Mouse (Mus musculus) urinary bladder, postnatal 10 days (tissue): ENCODE data around the gene Arid1b.

Experiments
- DNase-seq: peaks from one replicate; pipeline ENCODE4 v3.0.0; 2022; ENCODE audit warnings: low spot score

Arid1b gene

DNA sequence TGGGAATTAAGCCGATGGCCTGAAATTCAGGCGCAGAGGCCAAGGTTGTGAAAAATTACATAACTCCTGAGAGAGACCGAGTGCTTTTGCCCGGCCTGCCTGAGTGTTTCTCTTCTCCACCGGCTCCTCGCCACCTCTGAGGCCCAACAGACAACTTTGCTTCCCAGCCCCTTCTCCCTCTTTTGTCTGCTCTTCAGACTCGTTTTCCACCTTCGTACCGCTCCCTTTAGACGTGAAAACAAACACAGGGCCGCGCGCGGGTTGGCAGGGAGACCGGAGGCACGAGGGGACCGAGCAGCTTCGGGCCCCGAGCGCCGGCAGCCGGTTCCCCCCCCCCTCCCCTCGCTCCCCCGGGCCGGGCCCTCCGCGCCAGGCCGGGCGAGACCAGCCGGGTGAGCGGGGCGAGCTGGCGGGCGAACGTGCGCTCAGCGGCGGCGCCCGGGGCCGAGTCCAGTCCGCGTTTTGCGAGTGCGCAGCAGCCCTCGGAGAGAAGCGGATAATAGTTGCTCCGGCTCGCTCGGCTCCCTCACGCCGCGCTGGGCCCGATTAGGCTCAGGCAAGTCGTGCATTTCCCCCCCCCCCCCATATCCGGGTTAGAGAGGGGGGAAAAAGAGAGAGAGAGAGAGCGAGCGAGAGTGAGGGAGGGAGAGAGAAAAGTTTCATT is at the start of gene Arid1b:
Gene Arid1b, plus strand, starts transcription at position 493 of the 664 bp plus-strand sequence.
- DNase-seq: peak; percentile 41

DNA sequence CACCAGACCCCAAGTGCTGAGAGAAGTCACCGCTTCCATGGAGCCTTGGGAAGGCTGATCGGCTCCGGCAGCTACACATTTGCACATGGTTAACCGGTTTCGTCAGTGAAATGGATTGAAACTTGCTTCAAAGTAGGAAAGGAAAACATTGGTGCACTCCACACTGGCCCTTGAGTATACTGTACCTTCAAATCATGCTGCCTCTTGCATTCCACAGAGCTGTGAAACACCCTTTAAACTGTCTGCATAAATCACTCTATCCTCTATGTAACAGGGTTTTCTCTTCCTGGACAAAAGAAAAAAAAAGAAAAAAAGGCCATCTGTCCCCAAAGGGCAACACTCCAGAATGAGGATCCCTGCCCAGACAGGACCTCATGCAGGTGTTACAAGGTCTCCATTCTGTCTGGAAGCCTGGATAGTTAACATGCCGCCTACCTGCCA is 48.8 kb upstream of the Arid1b start:
- no peak for DNase-seq

DNA sequence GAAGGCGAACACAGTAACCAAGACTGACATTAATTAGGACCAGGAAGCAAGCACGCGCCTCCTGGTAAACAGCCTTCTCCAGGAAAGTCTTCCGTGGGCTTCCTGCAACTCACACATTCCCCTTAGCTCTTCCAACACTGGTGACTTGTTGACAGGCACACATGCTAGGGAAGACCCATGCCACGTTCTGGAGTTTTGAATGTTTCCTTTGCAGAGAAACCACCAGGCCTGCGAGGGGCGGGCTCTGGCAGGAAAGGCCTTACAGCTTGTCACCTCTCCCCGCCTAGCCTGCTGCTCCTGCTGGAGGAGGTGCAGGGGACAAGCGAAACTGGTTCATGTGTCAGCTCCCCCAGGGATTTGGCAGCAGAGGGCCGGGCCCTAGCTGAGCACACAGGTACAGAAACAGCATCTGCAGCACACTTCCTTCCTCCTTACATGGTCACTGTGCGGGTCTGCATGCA is 48.2 kb upstream of the Arid1b start:
- DNase-seq: peak; percentile 25

DNA sequence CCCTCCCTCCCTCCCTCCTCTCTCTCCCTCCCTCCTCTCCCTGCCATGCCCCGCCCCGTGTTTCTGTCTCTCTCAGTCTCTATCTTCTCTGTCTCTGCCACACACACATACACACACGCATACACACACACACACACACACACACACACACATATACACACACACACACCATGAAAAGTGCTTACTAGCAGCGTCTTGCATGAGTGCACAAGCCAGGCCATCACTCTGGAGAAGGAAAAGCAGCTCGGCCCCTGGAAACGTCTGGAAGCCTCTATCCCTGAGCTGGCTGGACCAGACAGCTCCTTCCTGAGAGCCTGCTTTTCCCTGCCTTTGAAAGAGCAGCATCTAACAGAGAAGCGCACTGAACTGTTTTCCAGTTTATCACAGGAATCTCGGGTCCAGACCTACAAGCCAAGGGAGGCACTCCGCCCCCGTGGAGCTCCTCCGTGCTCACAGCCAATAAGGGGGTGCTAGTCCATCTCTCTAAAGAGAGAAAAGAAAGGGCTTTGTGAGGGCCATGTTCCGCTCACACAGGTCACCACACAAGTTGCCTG is 47.6 kb upstream of the Arid1b start:
- DNase-seq: no peak

DNA sequence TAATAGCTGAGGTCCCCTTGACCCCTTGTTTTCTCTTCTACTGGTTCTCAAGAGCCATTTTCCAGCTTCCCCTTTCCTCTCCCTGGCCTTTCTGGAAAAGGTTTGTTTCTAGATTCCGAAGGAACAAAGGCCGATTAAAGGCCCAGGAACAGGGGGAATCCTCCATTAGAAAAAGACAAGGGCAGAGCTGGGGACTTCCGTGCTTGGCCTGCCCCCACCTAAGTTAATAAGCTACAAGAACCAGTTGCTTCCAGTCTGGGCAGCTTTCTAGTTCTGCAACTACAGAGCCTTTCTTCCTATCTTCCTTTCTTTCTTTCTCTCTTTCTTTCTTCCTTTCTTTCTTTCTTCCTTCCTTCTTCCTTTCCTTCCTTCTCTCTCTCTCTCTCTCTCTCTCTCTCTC is 47.1 kb upstream of the Arid1b start:
- DNase-seq: no peak

DNA sequence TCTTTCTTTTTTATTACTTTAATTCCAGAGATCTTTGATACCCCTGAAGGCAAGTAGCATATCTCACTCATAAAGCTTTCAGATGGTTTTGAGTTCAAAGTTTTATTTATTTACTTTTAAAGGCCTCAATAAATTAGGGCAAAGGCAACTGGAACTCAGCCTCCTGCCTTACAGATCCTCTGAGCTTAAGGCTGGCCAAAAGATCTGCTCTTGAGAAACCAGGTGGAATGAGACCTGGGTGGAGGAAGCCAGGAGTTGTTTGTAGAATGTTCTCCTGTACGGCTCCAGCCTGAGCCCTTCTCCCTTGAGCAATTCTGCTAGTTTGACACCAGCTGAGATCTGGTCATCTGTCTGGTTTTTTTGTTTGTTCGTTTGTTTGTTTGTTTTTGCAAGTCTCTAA is 46.7 kb upstream of the Arid1b start:
- no peak for DNase-seq

DNA sequence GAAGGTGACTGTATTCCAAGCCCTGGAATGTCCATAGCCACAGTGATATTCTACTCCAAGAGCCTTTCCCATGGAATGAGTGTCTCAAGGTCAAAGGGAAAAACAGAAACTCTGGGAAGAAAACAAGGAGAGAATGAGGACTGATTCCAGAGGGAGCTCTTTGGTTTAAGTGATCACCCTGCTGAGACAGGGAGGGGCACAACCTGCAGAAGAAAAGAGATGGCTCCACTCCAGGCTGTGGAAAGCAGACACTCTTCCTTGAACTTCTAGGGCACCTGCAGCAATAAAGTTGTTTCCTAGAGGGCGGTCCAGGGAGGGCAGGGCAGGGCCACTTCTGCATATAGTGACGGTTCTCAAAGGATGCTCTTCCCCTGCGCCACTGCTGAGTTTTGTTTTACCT is 45.6 kb upstream of the Arid1b start:
- DNase-seq: no peak

DNA sequence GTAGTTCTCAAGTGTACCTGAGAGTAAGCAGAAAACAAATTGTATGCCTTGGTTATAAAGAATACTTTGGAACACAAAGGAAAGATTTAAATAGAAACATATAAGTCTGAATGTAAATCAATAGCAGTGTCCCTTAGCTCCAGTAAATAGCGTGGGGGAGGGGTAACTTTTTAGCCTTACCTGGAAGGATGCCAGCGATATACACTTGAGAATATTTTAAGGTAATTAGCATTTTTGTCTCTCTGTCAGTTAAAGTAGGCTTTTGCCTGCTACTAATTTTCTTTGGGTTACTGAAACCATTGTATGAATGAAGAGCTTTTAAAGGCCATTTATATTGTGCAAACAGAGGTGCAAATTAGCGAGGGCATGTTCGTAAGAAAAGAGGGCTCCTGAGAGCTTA is 39.7 kb upstream of the Arid1b start:
- DNase-seq: no peak

DNA sequence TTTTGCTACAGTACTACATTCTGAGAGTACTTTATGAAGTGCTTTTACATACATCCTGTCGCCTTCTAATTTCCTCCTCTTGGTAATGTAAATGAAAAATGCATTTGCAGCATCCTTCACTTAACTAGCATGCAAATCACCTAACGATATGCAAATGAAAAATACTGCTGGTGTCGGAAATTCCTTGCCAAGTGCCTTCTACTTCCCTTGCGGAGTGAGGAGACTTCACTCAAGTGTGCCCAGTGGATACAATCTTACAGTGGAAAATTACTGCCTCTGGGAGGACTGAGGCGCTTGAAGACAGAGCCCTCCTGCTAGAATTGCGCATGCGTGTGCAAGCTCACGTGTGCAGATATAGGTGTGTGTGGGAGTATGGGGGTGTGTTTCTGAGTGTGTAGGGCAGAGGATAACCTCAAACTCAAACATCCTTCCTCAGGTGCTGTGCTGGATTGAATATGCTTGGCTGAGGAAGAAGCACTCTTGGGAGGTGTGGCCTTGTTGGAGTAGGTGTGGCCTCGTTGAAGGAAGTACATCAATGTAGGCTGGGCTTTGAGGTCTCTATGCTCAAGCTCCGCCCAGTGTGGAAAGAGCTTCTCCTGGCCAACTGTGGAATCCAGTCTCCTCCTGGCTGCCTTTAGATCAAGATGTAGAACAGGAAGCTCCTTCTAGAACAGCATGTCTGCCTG is 29.8 kb upstream of the Arid1b start:
- DNase-seq: no peak

DNA sequence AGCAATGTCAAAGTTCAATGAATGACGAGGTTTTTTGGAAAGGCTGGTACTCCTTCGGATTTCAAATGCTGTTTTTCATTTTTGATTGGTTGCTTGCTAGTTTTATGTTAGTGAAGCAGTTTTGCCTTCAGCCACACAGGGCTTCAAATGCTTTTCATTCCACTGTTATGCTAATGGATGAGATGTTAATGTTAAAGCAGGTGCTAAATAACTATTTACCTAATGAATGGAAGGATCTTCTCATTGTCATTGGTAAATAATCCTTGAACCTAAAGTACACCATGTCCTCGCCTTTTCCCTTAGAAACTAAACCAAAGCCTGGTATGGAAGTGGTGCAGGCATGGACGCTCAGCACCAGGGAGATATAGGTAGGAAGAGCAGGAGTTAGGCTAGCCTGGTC is 26.9 kb upstream of the Arid1b start:
- no peak for DNase-seq

DNA sequence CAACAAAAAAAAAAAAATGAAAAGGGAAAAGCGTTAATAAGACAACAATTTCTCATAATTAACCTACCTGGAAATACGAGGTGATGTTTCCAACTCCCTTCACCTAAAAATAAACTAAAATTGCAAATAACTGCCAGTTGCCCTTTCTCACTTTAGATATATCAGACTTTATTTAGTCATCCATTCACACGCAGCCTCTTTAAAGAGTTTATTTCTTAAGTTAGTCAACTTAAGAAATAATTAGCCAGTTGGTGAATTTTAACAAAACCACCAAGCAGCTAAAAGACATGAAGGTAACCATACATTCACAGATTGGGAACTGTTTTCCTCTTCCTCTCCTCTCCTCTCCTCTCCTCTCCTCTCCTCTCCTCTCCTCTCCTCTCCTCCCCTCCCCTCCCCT is 26.1 kb upstream of the Arid1b start:
- no peak for DNase-seq

DNA sequence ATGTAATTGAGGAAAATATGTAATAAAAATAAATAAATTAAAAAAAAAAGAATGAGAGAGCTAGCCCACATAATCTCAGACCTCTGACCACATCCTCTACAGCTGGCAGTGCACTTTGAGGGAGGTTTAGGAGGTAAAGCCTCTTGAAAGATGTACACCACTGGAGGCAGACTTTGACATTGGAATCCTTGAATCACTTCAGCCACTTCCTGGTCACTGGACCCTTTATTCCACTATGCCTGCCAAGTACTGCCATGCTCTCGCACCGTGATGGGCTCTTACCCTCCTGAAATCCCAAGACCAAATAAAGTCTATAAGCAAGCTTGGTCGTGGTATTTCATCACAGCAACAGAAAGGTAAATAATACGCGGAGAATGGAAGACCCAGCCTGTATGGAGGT is 25.3 kb upstream of the Arid1b start:
- DNase-seq: no peak

DNA sequence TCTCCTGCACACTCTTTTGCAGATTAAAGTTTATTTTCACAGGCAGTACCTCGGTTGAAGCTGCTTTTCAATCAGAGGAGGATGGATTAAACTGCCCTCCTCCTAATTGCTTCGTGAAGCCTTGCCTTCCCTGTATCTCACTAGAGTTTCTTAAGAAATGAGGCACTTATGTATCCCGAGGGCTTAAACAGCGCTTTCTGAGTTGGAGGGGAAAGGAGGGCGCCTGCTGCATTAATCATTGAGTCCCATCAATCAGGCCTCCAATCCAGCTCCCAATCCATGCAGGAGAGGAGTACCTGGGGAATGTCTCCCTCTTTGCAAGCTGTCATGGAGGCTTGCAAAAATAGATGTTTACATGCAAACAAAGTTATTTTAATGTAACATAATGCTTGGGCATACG is 21.9 kb upstream of the Arid1b start:
- no peak for DNase-seq

DNA sequence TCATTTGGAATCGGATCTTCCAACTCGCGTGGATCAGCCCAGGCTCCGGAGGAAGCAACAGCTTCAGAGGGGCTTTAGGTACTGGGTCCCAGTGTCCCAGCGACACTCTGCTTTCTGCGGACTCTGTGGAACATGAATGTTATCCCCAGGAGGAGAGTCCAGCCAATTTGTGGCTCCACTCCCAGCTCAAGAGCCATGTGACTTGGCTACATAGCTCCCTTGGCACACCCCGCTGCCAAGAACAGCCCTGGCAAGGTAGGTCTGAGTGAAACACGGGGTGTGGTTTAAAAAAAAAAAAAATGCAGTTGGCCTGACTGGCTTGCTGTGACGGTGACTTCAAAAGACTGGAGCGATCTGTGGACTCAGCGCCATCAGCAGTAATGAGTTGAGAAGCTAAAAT is 19.4 kb upstream of the Arid1b start:
- peak; percentile 41 for DNase-seq

DNA sequence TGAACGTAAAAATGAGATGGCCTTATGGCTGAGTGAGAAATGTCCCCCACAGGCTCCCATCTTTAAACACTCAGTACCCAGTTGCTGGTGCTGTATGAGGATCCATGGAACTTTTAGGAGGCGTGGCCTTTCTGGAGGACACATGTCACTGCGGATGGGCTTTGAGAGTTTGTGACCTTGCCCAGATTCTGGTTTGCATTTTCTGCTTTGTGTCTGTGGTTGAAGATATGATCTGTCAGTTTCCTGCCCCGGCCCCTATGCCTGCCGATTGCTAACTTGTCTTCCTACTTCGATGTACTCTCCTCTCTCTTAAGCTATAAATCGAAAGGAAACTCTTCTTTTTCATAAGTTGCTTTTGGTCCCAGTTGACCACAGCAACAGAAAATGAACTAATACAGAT is 14.0 kb upstream of the Arid1b start:
- no peak for DNase-seq

DNA sequence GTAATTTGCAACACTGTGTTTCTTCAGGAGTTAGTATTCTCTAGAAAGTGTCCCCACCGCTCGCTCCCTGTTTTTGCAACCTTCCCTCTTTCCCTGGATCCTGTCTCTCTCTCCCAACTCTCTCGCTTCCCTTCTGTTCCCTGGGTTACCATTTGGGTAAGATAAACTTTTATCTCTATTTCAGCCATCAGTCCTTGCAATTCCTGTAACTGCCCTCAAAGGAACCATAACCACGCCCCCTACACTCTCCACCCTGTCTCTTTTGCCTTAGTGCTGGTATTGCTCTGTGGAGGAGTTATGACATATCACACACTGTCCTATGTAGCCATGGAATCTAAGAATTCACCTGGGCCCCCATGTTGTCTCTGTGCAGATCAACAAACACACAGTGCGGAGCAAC is 11.3 kb upstream of the Arid1b start:
- no peak for DNase-seq

DNA sequence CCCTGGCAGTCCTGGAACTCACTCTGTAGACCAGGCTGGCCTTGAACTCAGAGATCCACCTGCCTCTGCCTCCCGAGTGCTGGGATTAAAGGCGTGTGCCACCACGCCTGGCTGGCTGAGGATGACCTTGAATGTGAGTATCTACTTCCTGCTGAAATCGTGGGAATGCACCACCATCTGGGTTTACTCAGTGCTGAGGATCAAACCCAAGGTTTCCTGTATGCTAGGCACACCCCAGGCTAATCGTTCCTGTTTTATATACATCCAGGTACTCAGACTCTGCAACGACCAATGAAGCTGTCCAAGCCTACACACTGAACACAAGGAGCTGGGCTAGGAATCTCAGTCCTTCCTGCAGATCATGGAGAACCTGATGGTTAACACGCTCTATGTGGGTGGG is 9.4 kb upstream of the Arid1b start:
- no peak for DNase-seq

DNA sequence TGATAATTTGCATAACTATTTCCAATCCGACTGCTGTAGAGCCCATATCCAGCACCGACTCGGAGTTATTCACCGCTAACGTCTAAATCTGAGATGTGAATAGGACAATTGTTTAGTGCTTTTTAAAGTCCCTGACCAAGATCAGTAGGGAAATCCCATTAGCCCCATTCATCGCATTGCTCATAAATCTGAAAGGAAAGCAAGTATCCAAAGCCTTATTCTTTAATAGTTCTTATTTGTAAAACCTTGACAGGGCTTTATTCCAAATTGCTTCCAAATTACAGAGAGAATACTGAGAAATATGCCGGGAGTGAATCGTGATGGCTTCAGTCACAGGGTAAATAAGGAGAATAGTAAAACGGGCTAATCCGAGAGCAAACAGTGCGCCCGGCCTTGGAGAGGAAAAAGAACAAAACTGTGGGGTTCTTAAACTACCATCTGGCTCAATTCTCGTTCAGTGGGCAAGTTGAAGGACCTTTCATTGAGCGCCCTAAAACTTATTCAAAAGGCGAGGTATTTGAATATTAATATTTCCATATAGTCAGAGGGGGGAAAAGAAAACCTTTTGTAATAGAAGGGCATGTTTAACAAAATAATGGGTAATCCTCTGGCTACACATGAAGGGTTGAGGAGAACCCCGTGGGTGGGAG is 3.1 kb upstream of the Arid1b start:
- no peak for DNase-seq

DNA sequence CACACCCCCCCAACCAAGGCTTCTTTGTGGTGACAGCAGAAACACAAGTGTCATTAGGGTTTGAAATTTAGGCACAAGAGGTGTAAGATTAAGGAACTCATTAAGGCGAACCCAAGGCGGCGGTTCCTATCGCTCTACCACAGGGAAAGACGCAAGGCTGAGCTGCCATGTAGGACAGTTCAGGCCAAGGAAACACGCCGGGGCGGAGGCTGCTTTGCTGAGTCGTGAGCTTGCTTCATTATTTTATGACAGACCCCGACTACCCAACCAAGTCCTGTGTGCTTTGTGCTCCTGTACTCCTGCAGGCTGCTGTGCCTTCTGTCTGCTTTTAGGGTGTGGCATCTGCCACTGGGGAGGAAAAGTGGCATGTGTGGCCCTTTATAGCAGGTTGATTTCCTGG is 2.5 kb upstream of the Arid1b start:
- DNase-seq: no peak

DNA sequence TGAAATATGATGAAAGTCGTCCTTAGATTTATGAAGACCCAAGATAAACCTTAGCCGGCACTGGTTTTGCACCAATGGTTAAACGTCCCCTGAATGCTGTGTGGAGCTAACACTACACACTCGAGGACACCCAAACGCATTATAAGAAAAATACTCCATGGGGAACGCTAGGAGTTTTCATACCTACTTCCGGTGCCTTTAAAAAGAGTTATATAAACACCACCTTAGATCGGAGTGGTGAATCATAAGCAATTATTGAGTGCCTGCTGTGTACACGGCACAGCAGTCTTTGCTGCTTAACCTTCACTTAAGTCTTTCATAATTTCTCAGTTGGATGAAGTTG is 664 bp upstream of the Arid1b start:
- DNase-seq: no peak

DNA sequence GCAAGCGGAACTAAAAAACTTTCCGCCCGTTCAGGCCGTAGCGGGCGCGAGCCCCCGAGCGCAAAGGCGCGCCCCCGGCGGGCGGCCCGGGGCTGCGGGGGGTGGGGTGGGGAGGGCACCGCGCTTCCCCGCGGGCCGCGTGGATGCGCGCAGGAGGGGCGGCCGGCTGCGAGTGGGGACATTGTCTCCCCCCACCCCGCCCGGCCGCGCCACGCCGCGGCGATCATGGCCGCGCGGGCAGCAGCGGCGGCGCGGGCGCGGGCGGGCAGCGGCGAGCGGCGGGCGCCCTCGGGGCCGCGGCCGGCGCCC is 326 bp downstream of the Arid1b start:
- DNase-seq: no peak

DNA sequence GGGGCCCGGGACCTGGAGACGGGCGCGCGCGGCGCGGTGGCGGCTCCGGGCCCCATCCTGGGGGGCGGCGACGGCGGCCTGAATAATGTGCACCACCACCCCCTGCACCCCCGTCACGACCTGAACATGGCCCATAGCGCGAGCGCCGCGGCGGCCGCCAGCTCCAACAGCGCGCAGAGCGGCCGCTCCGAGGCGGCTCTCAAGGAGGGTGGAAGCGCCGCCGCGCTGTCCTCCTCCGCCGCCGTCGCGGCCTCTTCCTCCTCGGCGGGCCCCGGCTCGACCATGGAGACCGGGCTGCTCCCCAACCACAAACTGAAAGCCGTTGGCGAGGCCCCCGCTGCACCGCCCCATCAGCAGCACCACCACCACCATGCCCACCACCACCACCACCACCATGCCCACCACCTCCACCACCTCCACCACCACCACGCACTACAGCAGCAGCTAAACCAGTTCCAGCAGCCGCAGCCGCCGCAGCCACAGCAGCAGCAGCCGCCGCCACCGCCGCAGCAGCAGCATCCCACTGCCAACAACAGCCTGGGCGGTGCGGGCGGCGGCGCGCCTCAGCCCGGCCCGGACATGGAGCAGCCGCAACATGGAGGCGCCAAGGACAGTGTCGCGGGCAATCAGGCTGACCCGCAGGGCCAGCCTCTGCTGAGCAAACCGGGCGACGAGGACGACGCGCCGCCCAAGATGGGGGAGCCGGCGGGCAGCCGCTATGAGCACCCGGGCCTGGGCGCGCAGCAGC is 855 bp downstream of the Arid1b start:
- DNase-seq: no peak

DNA sequence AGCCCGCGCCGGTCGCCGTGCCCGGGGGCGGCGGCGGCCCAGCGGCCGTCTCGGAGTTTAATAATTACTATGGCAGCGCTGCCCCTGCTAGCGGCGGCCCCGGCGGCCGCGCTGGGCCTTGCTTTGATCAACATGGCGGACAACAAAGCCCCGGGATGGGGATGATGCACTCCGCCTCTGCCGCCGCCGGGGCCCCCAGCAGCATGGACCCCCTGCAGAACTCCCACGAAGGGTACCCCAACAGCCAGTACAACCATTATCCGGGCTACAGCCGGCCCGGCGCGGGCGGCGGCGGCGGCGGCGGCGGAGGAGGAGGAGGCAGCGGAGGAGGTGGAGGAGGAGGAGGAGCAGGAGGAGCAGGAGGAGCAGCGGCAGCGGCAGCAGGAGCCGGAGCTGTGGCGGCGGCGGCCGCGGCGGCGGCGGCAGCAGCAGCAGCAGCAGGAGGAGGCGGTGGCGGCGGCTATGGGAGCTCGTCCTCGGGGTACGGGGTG is 1.5 kb downstream of the Arid1b start:
- peak; percentile 52 for DNase-seq
